7 mouse cellular contexts compared by ENCODE assay signal in the genomic region with DNA sequence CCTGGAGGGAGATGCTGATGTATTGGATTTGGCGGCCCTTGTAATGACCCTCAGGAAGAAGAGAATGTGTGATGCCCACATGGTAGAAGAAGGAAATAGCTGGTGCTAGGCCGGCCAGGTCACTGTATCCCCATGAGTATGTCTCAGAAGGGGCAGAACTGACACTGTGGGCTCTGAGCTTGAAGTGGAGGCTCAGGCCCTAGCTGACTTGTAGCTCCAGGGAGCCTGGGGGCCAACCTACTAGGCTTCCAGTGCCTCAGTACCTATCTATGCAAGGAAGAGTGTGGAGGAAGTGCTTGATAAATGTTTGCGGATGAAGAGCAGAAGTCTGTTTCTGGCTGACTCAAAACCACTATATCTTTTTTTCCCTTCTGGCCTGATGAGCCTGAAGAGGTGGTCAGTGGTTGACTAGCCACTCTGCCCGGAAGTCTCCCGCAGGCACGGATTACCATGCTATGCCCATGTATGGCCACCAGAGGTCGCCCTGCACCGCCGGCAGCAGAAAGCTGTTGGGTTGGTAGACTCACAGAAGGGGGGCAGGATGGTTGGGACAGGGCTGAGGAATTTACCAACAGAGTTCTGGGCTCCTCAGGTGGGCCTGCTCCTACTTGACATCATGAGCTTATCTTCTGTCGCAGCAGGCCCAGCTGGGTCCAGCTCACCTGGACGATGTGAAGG. TPM values are rescaled to one million over a fixed set of nuclear protein-coding genes. Genes with fewer than 3 reads are reported as not detected.
DNase-seq lines count a peak whose midpoint lies in the region; ATAC-seq lines count a peak whose summit lies in the region.

No protein-coding gene starts in this region.

- H3K9me3 ChIP-seq in forebrain, embryonic 15.5 days, result no peaks in the 10 kb centered on the region
- no peaks in the 10 kb centered on the region for H3K9me3 ChIP-seq in hindbrain, embryonic 16.5 days (ENCODE audit: control insufficient read depth, low read length)
- H3K9me3 ChIP-seq in midbrain, embryonic 12.5 days, result no peaks in the 10 kb centered on the region

- 24% methylated on average over 11 of the region's 11 CpGs for WGBS in forebrain, embryonic 15.5 days
- WGBS in hindbrain, embryonic 16.5 days, result 21% methylated on average over 11 of the region's 11 CpGs
- WGBS in midbrain, embryonic 12.5 days, result 23% methylated on average over 11 of the region's 11 CpGs

- no peak overlapping the region for H3K9ac ChIP-seq in forebrain, embryonic 15.5 days (replicated peaks)
- peak overlapping the region; percentile 11; the same call in 1 of the 2 replicates for H3K9ac ChIP-seq in hindbrain, embryonic 16.5 days (ENCODE audit: low read depth, low read length)
- no peak overlapping the region for H3K9ac ChIP-seq in midbrain, embryonic 12.5 days (replicated peaks)

- DNase-seq in MN1 (ENCODE audit: low spot score), result peak; percentile 75
- DNase-seq in cerebellum, adult 11 months, result peak; percentile 79
- peak; percentile 77 to 86 for DNase-seq in left cerebral cortex, postnatal 25 days (ENCODE audit: low spot score in 2 of 2)
- DNase-seq in right cerebral cortex, postnatal 4 days, result peak; percentile 73

- H3K4me2 ChIP-seq in forebrain, embryonic 15.5 days (replicated peaks), result no peak overlapping the region
- H3K4me2 ChIP-seq in hindbrain, embryonic 16.5 days (ENCODE audit: low read length), result no peak overlapping the region
- H3K4me2 ChIP-seq in midbrain, embryonic 12.5 days (replicated peaks), result no peak overlapping the region

- peak; percentile 53; the same call in 1 of the 2 replicates for ATAC-seq in forebrain, embryonic 15.5 days (replicated peaks)
- ATAC-seq in hindbrain, embryonic 16.5 days, result peak; percentile 49
- 0 out of 2 replicates have a peak, but pooled peaks have one; percentile 12 for ATAC-seq in midbrain, embryonic 12.5 days (ENCODE audit: low FRiP score, low read depth)

- no peak overlapping the region for H3K27ac ChIP-seq in forebrain, embryonic 15.5 days (replicated peaks)
- no peak overlapping the region for H3K27ac ChIP-seq in hindbrain, embryonic 16.5 days (ENCODE audit: low read depth, low read length)
- no peak overlapping the region for H3K27ac ChIP-seq in midbrain, embryonic 12.5 days (replicated peaks)

- H3K4me1 ChIP-seq in forebrain, embryonic 15.5 days, result peaks cover 5% of the 10 kb centered on the region; the same call in 1 of the 2 replicates
- no peaks in the 10 kb centered on the region for H3K4me1 ChIP-seq in hindbrain, embryonic 16.5 days (ENCODE audit: control insufficient read depth, insufficient read depth, low read depth, low read length)
- H3K4me1 ChIP-seq in midbrain, embryonic 12.5 days, result peaks cover 12% of the 10 kb centered on the region

- no peak overlapping the region for H3K4me3 ChIP-seq in forebrain, embryonic 15.5 days
- no peak overlapping the region for H3K4me3 ChIP-seq in hindbrain, embryonic 16.5 days (ENCODE audit: low read length)
- no peak overlapping the region for H3K4me3 ChIP-seq in midbrain, embryonic 12.5 days

- intact Hi-C loops in left cerebral cortex, postnatal 25 days (cut with DNase I), result loop anchor here (2.0 to 5.0 kb wide), 5 partner anchors 78 to 324 kb away; no protein-coding TSS in a partner anchor

- H3K36me3 ChIP-seq in forebrain, embryonic 15.5 days, result no peaks in the 10 kb centered on the region
- H3K36me3 ChIP-seq in hindbrain, embryonic 16.5 days (ENCODE audit: control insufficient read depth, insufficient read depth, low read length), result no peaks in the 10 kb centered on the region
- no peaks in the 10 kb centered on the region for H3K36me3 ChIP-seq in midbrain, embryonic 12.5 days

- H3K27me3 ChIP-seq in forebrain, embryonic 15.5 days, result no peaks in the 10 kb centered on the region
- H3K27me3 ChIP-seq in hindbrain, embryonic 16.5 days (replicated peaks; ENCODE audit: control insufficient read depth, insufficient read depth, low read length), result no peaks in the 10 kb centered on the region
- H3K27me3 ChIP-seq in midbrain, embryonic 12.5 days, result no peaks in the 10 kb centered on the region

RNA-seq across cellular contexts. Expression of a gene that starts 10.5 kb away (rescaled TPM):
- polyA plus RNA-seq in forebrain, embryonic 15.5 days (2015; fragmentation: Nextera tagmentation; extraction: Ambion mirVana), result 10.5 and 11.6 TPM in 2 replicates
- 4.6 and 4.7 TPM in 2 replicates for polyA plus RNA-seq in hindbrain, embryonic 16.5 days (2015; fragmentation: Nextera tagmentation; extraction: Ambion mirVana)
- 10 to 100 TPM; 26.3 to 43.4 TPM for total RNA-seq in left cerebral cortex, postnatal 25 days (2021)
- 8.0 and 8.7 TPM in 2 replicates for polyA plus RNA-seq in midbrain, embryonic 12.5 days (2016; fragmentation: Nextera tagmentation; extraction: Ambion mirVana)

RNA-seq across cellular contexts. Expression of a gene that starts 24.8 kb away (rescaled TPM):
- polyA plus RNA-seq in forebrain, embryonic 15.5 days (2015; fragmentation: Nextera tagmentation; extraction: Ambion mirVana), result 94.8 and 99.9 TPM in 2 replicates
- 61.8 and 64.9 TPM in 2 replicates for polyA plus RNA-seq in hindbrain, embryonic 16.5 days (2015; fragmentation: Nextera tagmentation; extraction: Ambion mirVana)
- total RNA-seq in left cerebral cortex, postnatal 25 days (2021), result 10 to 100 TPM; 46.7 to 54.9 TPM
- 72.4 and 77.9 TPM in 2 replicates for polyA plus RNA-seq in midbrain, embryonic 12.5 days (2016; fragmentation: Nextera tagmentation; extraction: Ambion mirVana)

RNA-seq across cellular contexts. Expression of a gene that starts 51.7 kb away (rescaled TPM):
- polyA plus RNA-seq in forebrain, embryonic 15.5 days (2015; fragmentation: Nextera tagmentation; extraction: Ambion mirVana), result 19.4 and 19.5 TPM in 2 replicates
- 44.1 and 58.7 TPM in 2 replicates for polyA plus RNA-seq in hindbrain, embryonic 16.5 days (2015; fragmentation: Nextera tagmentation; extraction: Ambion mirVana)
- total RNA-seq in left cerebral cortex, postnatal 25 days (2021), result 100 to 1,000 TPM; 898 to 921 TPM
- 8.7 and 11.7 TPM in 2 replicates for polyA plus RNA-seq in midbrain, embryonic 12.5 days (2016; fragmentation: Nextera tagmentation; extraction: Ambion mirVana)
